Mouse (Mus musculus) myocyte (in vitro differentiated cells): ENCODE measurements around the gene Ptpro. TPM values are rescaled to one million over a fixed set of nuclear protein-coding genes. Genes with fewer than 3 reads are reported as not detected.

Experiments used
- H3K27me3 ChIP-seq: one replicate; pipeline ENCODE4 v1.6.1; 2011; ENCODE audit not compliant: control insufficient read depth, insufficient read depth, insufficient read length
- H3K36me3 ChIP-seq: one replicate; pipeline ENCODE4 v1.6.1; 2011; ENCODE audit not compliant: control insufficient read depth, insufficient read depth
- H3K4me2 ChIP-seq: one replicate; pipeline ENCODE4 v1.6.1; 2011; ENCODE audit warnings: low read depth, control low read depth
- H3K4me3 ChIP-seq: one replicate; pipeline ENCODE4 v1.5.1; 2011; ENCODE audit warnings: mild to moderate bottlenecking, control low read depth, moderate library complexity
- H3K79me2 ChIP-seq: one replicate; pipeline ENCODE4 v1.6.1; 2011; ENCODE audit not compliant: control insufficient read depth, insufficient read depth
- H3ac ChIP-seq: one replicate; pipeline ENCODE4 v1.6.1; 2011; ENCODE audit not compliant: control insufficient read depth, insufficient read length
- CEBPB ChIP-seq: IDR thresholded peaks from 2 replicates; pipeline ENCODE4 v1.6.1; 2011; ENCODE audit warnings: mild to moderate bottlenecking, moderate library complexity; ENCODE audit not compliant: poor library complexity, insufficient read depth, severe bottlenecking
- E2F4 ChIP-seq: IDR thresholded peaks from one replicate; pipeline ENCODE4 v1.6.1; 2011; ENCODE audit warnings: mild to moderate bottlenecking, control low read depth, moderate library complexity; ENCODE audit not compliant: insufficient read depth
- MAX ChIP-seq: IDR thresholded peaks from one replicate; pipeline ENCODE4 v1.6.1; 2011; ENCODE audit warnings: low read depth, mild to moderate bottlenecking, control low read depth
- MYOD1 ChIP-seq, 3 experiments: IDR thresholded peaks; one replicate each; pipeline ENCODE4 v1.6.1; 2011; ENCODE audit warnings: control low read depth in 2 of 3, low read depth in 2 of 3, mild to moderate bottlenecking in 2 of 3, moderate library complexity in 1 of 3; ENCODE audit not compliant: insufficient read length in 2 of 3, control insufficient read depth in 1 of 3
- MYOG ChIP-seq, 3 experiments: IDR thresholded peaks; one replicate each; pipeline ENCODE4 v1.6.1; 2011; ENCODE audit warnings: control low read depth in 2 of 3, low read depth in 2 of 3, mild to moderate bottlenecking in 2 of 3; ENCODE audit not compliant: insufficient read length in 2 of 3, control insufficient read depth in 1 of 3, insufficient read depth in 1 of 3
- POLR2A ChIP-seq: IDR thresholded peaks from one replicate; pipeline ENCODE4 v1.6.1; 2011; ENCODE audit warnings: low read depth, mild to moderate bottlenecking, control low read depth, moderate library complexity; ENCODE audit not compliant: insufficient read length
- POLR2AphosphoS2 ChIP-seq: IDR thresholded peaks from one replicate; pipeline ENCODE4 v1.6.1; 2011; ENCODE audit warnings: low read depth, control low read depth; ENCODE audit not compliant: insufficient read length
- REST ChIP-seq: IDR thresholded peaks from one replicate; pipeline ENCODE4 v1.6.1; 2011; ENCODE audit warnings: mild to moderate bottlenecking, control low read depth, moderate library complexity; ENCODE audit not compliant: insufficient read depth, insufficient read length
- SRF ChIP-seq: IDR thresholded peaks from one replicate; pipeline ENCODE4 v1.6.1; 2011; ENCODE audit warnings: low read depth; ENCODE audit not compliant: control insufficient read depth, insufficient read length
- TCF12 ChIP-seq: IDR thresholded peaks from one replicate; pipeline ENCODE4 v1.6.1; 2011; ENCODE audit warnings: mild to moderate bottlenecking, control low read depth; ENCODE audit not compliant: poor library complexity, insufficient read depth, severe bottlenecking
- TCF3 ChIP-seq: IDR thresholded peaks from one replicate; pipeline ENCODE4 v1.6.1; 2011; ENCODE audit warnings: low read depth, control low read depth; ENCODE audit not compliant: insufficient read length
- USF1 ChIP-seq: IDR thresholded peaks from one replicate; pipeline ENCODE4 v1.6.1; 2011; ENCODE audit warnings: low read depth, mild to moderate bottlenecking, control low read depth, moderate library complexity
- polyA plus RNA-seq: library from polyadenylated mRNA; unstranded; fragments of >200 nt; fragmentation: generic; extraction: Trizol; gene quantifications from one replicate; pipeline ENCODE4 v1.2.1, GENCODE M21; 2012; ENCODE audit warnings: missing spikeins

Ptpro gene
- polyA plus RNA-seq, 1 experiment = not detected

DNA sequence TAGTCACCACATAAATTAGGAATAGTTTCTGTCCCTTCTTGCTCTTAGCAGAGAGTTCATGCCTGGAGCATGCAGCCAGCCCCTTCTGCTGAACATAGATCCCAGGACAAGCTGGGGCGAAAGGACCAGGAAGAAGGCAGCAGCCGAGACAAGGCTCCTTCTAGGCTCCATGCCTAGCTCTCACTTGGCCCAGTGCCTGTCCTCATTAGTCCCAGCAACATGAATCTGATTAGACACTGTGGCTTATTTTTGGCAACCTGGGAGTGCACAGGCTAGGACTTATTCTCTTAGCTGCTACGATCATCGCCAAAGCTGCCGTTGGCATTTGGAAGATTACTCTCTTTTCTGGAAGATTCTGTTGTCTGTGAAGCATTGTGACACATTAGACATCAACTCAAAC lies 112.6 kb downstream of the Ptpro start:
- Histone ChIP-seq H3K27me3 (no peaks in the 10 kb centered on the region), H3K36me3 (no peaks in the 10 kb centered on the region), H3K4me2 (no peak overlapping the region), H3K4me3 (no peak overlapping the region), H3ac (no peak overlapping the region), H3K79me2 (no peaks in the 10 kb centered on the region)
- TF ChIP-seq POLR2AphosphoS2 (no peak), POLR2A (no peak), MAX (no peak), MYOG (IDR thresholded peaks at IDR 0.05; ENCODE audit: control insufficient read depth in 1 of 3, insufficient read depth in 1 of 3, insufficient read length in 2 of 3, low read depth in 2 of 3) (no peak), USF1 (no peak), TCF3 (no peak), MYOD1 (IDR thresholded peaks at IDR 0.05; ENCODE audit: control insufficient read depth in 1 of 3, insufficient read length in 2 of 3, low read depth in 2 of 3) (no peak), SRF (no peak), E2F4 (no peak), TCF12 (no peak), CEBPB (no peak), REST (no peak)

GRCm38 (mm10) chr6:137365637-137366036 lies 113.5 kb downstream of the Ptpro start:
- no peak for TF ChIP-seq USF1
- peak in 2 of 3 experiments; percentile 34 to 40 for TF ChIP-seq MYOD1 (IDR thresholded peaks at IDR 0.05; ENCODE audit: control insufficient read depth in 1 of 3, insufficient read length in 2 of 3, low read depth in 2 of 3)
- TF ChIP-seq MAX = no peak
- no peak for TF ChIP-seq POLR2AphosphoS2
- TF ChIP-seq REST = no peak
- Histone ChIP-seq H3K36me3 (no peaks in the 10 kb centered on the region), H3ac (no peak overlapping the region), H3K27me3 (no peaks in the 10 kb centered on the region), H3K4me3 (no peak overlapping the region), H3K79me2 (no peaks in the 10 kb centered on the region), H3K4me2 (no peak overlapping the region)

GRCm38 (mm10) chr6:137370745-137371144 lies 118.6 kb downstream of the Ptpro start:
- Histone ChIP-seq H3K36me3 (no peaks in the 10 kb centered on the region), H3K79me2 (no peaks in the 10 kb centered on the region), H3K4me2 (no peak overlapping the region), H3K4me3 (no peak overlapping the region), H3K27me3 (no peaks in the 10 kb centered on the region), H3ac (no peak overlapping the region)
- TF ChIP-seq REST (no peak), MYOG (IDR thresholded peaks at IDR 0.05; ENCODE audit: control insufficient read depth in 1 of 3, insufficient read depth in 1 of 3, insufficient read length in 2 of 3, low read depth in 2 of 3) (no peak), POLR2A (no peak), TCF3 (no peak), SRF (no peak), MYOD1 (IDR thresholded peaks at IDR 0.05; ENCODE audit: control insufficient read depth in 1 of 3, insufficient read length in 2 of 3, low read depth in 2 of 3) (no peak), POLR2AphosphoS2 (no peak), CEBPB (no peak), USF1 (no peak), MAX (no peak), E2F4 (no peak), TCF12 (no peak)

GRCm38 (mm10) chr6:137371455-137371854 lies 119.3 kb downstream of the Ptpro start:
- TF ChIP-seq MYOG (IDR thresholded peaks at IDR 0.05; ENCODE audit: control insufficient read depth in 1 of 3, insufficient read depth in 1 of 3, insufficient read length in 2 of 3, low read depth in 2 of 3) (no peak), SRF (no peak), USF1 (no peak), POLR2AphosphoS2 (no peak), E2F4 (no peak), CEBPB (no peak), MAX (no peak), REST (no peak), TCF12 (no peak), POLR2A (no peak), MYOD1 (IDR thresholded peaks at IDR 0.05; ENCODE audit: control insufficient read depth in 1 of 3, insufficient read length in 2 of 3, low read depth in 2 of 3) (no peak), TCF3 (no peak)
- H3K4me2 ChIP-seq = no peak overlapping the region
- H3K79me2 ChIP-seq = no peaks in the 10 kb centered on the region
- no peak overlapping the region for H3K4me3 ChIP-seq
- H3K36me3 ChIP-seq = no peaks in the 10 kb centered on the region
- H3K27me3 ChIP-seq = no peaks in the 10 kb centered on the region
- no peak overlapping the region for H3ac ChIP-seq

DNA sequence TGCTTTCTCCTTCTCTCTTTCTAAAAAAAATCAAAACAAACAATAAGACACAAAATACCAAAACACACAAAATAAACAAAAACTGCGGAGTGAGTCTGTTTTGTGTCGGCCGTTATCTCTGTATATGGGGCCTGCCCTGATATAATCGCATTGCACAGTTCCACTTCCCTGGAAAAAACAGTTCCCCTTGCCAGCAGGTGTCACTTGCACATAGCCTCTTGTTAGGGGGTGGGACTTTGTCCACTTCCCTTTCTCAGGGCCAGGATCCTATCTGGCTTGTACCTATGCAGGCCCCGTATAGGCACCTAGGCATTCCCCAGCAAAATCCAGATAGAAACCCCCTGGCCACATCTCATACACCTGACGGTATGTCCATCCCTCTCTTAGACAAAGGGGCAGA lies 121.8 kb downstream of the Ptpro start:
- Histone ChIP-seq H3K36me3 (no peaks in the 10 kb centered on the region), H3ac (no peak overlapping the region), H3K4me3 (no peak overlapping the region), H3K27me3 (no peaks in the 10 kb centered on the region), H3K4me2 (no peak overlapping the region), H3K79me2 (no peaks in the 10 kb centered on the region)
- TF ChIP-seq E2F4 = no peak
- no peak for TF ChIP-seq USF1
- no peak for TF ChIP-seq SRF
- no peak for TF ChIP-seq TCF3
- no peak for TF ChIP-seq MYOD1 (IDR thresholded peaks at IDR 0.05; ENCODE audit: control insufficient read depth in 1 of 3, insufficient read length in 2 of 3, low read depth in 2 of 3)
- no peak for TF ChIP-seq MYOG (IDR thresholded peaks at IDR 0.05; ENCODE audit: control insufficient read depth in 1 of 3, insufficient read depth in 1 of 3, insufficient read length in 2 of 3, low read depth in 2 of 3)
